Mouse (Mus musculus) bone marrow, adult 2 months (tissue): Measurements from ENCODE around the gene Zfp664.

Experiments used
- CTCF ChIP-seq: fragments of 200-500 bp; IDR thresholded peaks from 2 replicates; pipeline ENCODE4 v1.5.1; 2011; ENCODE audit warnings: low read length, control low read depth; ENCODE audit not compliant: control insufficient read depth, insufficient read depth
- POLR2A ChIP-seq: fragments of 200-500 bp; IDR thresholded peaks from 2 replicates; pipeline ENCODE4 v1.6.1; 2011; ENCODE audit warnings: low read depth, mild to moderate bottlenecking, control low read depth, low read length, borderline replicate concordance; ENCODE audit not compliant: control insufficient read depth

- TF ChIP-seq POLR2A (no peak), CTCF (no peak)
These were observed 39.2 kb downstream of the Zfp664 start for GRCm38 (mm10) chr5:124901675-124902074.
